In the genomic region with DNA sequence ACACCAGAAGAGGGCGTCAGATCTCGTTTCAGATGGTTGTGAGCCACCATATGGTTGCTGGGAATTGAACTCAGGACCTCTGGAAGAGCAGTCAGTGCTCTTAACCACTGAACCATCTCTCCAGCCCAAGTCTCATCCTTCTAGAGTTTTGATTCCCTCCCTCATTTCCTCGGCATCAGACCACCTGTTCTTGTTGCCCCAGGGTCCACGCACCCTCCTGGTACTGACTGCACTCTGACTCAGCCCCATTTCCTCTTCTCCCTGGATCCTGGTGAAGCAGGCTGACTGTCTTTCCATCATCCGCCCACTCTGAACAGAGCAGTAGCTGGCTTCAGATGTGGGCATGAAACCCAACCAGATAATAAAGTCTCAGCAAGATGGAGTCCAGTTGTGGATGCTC, we compare ENCODE assay signal across 18 mouse cellular contexts. TPM values are rescaled to one million over a fixed set of nuclear protein-coding genes. Genes with fewer than 3 reads are reported as not detected.
"Had no signal": no experiment of that assay in that cellular context is flagged by ENCODE, and none has a peak within 500 bp of the region (broad histone marks: within the 10 kb centered on the region; RNA-seq: fewer than 3 reads in every experiment).

No protein-coding gene starts in this region.

- H3K27ac ChIP-seq: liver, embryonic 15.5 days; lung, embryonic 15.5 days; macrophage; midbrain, embryonic 13.5 days; midbrain, embryonic 15.5 days; neural tube, embryonic 15.5 days had no signal

- H3K4me3 ChIP-seq: liver, embryonic 15.5 days; lung, embryonic 15.5 days; megakaryocyte, embryonic 14.5 days; midbrain, embryonic 13.5 days; midbrain, embryonic 15.5 days; neural tube, embryonic 13.5 days; neural tube, embryonic 15.5 days had no signal

- H3K9me3 ChIP-seq: liver, embryonic 15.5 days; lung, embryonic 15.5 days; megakaryocyte, embryonic 14.5 days; midbrain, embryonic 13.5 days; midbrain, embryonic 15.5 days; neural tube, embryonic 13.5 days; neural tube, embryonic 15.5 days had no signal

- H3K36me3 ChIP-seq: lung, embryonic 15.5 days; midbrain, embryonic 13.5 days; midbrain, embryonic 15.5 days; neural tube, embryonic 13.5 days; neural tube, embryonic 15.5 days had no signal

- H3K27me3 ChIP-seq: liver, embryonic 15.5 days; lung, embryonic 15.5 days; midbrain, embryonic 13.5 days; midbrain, embryonic 15.5 days; neural tube, embryonic 13.5 days; neural tube, embryonic 15.5 days had no signal

- DNase-seq: liver, postnatal 0 days; lung, adult 2 months; lung, postnatal 14 days; lung, postnatal 36 days; right cerebral cortex, postnatal 14 days; thymus, adult 18-20 months; thymus, postnatal 14 days; thymus, postnatal 36 days had no signal

- H3K4me1 ChIP-seq: megakaryocyte, embryonic 14.5 days; midbrain, embryonic 15.5 days had no signal

RNA-seq across cellular contexts. Expression of gene Cilp, which starts 23.0 kb away (rescaled TPM):
- total RNA-seq: megakaryocyte progenitor cell, adult 5-6 weeks; monocyte, adult 5-6 weeks had no signal
